In the genomic region with DNA sequence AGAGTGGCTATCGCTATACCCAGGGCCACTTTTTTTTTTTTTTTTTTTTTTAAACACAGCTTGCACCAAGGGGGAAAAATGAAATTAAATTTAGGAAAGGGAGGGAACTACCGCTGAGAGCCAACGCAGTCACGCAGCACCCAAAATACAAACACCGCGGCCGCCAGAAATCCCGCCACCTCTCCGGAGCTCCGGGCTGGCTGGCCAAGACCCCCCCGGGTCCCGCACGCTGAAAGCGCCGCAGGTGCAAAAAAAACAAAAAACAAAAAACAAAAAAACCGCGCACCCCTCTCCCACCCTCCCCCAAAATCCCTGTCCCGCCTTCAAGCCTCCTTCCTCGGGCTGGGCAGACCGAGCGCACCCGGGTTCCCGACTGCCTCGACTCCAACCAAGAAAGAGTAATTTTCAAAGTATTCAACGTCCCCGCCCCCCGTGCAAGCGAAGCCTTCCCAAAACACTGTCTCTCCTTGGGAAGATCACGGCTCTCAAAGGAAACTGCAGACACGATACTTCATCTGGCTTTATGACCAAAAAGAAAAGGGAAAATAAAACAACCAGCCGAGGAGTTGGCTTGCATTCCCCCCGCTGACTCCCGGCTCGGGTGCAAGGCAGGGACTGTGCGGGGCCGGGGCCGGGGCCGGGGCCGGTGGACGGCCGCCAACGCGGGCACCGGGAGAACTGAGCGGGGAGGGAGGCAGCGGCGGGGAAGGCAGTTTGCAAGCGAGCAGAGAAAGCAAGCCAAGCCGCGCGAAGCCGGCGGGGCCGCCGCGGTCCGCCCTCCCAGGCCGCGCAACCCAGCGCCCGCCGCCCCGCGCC, we compare ENCODE assay signal across 8 mouse cellular contexts. TPM values are rescaled to one million over a fixed set of nuclear protein-coding genes. Genes with fewer than 3 reads are reported as not detected.
DNase-seq lines count a peak whose midpoint lies in the region; ATAC-seq and TF ChIP-seq lines count a peak whose summit lies in the region.

No protein-coding gene starts in this region.

- no peak for TF ChIP-seq CTCF in cerebellum, adult 2 months (IDR thresholded peaks at IDR 0.05; ENCODE audit: borderline replicate concordance, insufficient read depth, low read depth, low read length)
- TF ChIP-seq CTCF in spleen, adult 2 months (IDR thresholded peaks at IDR 0.05; ENCODE audit: extremely low read depth, insufficient read depth, insufficient read length, insufficient replicate concordance), result no peak

- peaks cover 3% of the 10 kb centered on the region for H3K27me3 ChIP-seq in megakaryocyte, embryonic 14.5 days (replicated peaks)
- no peaks in the 10 kb centered on the region for H3K27me3 ChIP-seq in cerebellum, adult 2 months (ENCODE audit: control insufficient read depth, insufficient read depth, low read length)
- H3K27me3 ChIP-seq in spleen, adult 2 months (ENCODE audit: control insufficient read depth, insufficient read depth, low read length), result no peaks in the 10 kb centered on the region

- DNase-seq in cerebellum, adult 2 months, result peak; percentile 75 to 76
- DNase-seq in gastrocnemius, postnatal 25 days, result peak; percentile 63
- peak; percentile 52 for DNase-seq in kidney, adult 9 months
- DNase-seq in lung, postnatal 14 days, result peak; percentile 62
- peak in 1 of 2 experiments; percentile 47 for DNase-seq in spleen, adult 2 months (ENCODE audit: low read depth in 1 of 2, low spot score in 2 of 2)
- no peak for DNase-seq in left cerebral cortex, adult 8-10 months (ENCODE audit: low spot score in 2 of 2)

- no peak; the same call in 1 of the 2 replicates for TF ChIP-seq POLR2A in cerebellum, adult 2 months (IDR thresholded peaks at IDR 0.05; ENCODE audit: borderline replicate concordance, insufficient read depth, low read length)
- no peak for TF ChIP-seq POLR2A in spleen, adult 2 months (IDR thresholded peaks at IDR 0.05; ENCODE audit: low read depth, low read length)

- no peak for ATAC-seq in megakaryocyte, adult 5-6 weeks (ENCODE audit: poor library complexity, severe bottlenecking)

- peak overlapping the region; percentile 100 for H3K27ac ChIP-seq in cerebellum, adult 2 months (ENCODE audit: insufficient read depth, low read length)
- H3K27ac ChIP-seq in spleen, adult 2 months (ENCODE audit: insufficient read depth, low read length), result peak overlapping the region; percentile 96

- peak overlapping the region; percentile 92 for H3K4me3 ChIP-seq in megakaryocyte, embryonic 14.5 days (replicated peaks)
- peak overlapping the region; percentile 91 for H3K4me3 ChIP-seq in cerebellum, adult 2 months (replicated peaks; ENCODE audit: insufficient read depth, low read depth, low read length)
- H3K4me3 ChIP-seq in spleen, adult 2 months (ENCODE audit: extremely low read depth, insufficient read depth, insufficient read length), result peak overlapping the region; percentile 94

- under 1% methylated on average over 64 of the region's 64 CpGs for WGBS in cerebellum, adult 2 months
- under 1% methylated on average over 64 of the region's 64 CpGs for WGBS in spleen, adult 2 months

- H3K4me1 ChIP-seq in megakaryocyte, embryonic 14.5 days, result peaks cover 53% of the 10 kb centered on the region
- H3K4me1 ChIP-seq in cerebellum, adult 2 months (ENCODE audit: control insufficient read depth, insufficient read depth, low read length), result peaks cover 5% of the 10 kb centered on the region
- H3K4me1 ChIP-seq in spleen, adult 2 months (ENCODE audit: control insufficient read depth, insufficient read depth, insufficient read length), result peaks cover 3% of the 10 kb centered on the region; the same call in 1 of the 2 replicates

- no peaks in the 10 kb centered on the region for H3K9me3 ChIP-seq in megakaryocyte, embryonic 14.5 days

- H3K36me3 ChIP-seq in megakaryocyte, embryonic 14.5 days (replicated peaks; ENCODE audit: low read length), result no peaks in the 10 kb centered on the region
- H3K36me3 ChIP-seq in spleen, adult 2 months (ENCODE audit: control insufficient read depth, insufficient read depth, low read length), result peaks cover 1% of the 10 kb centered on the region; the same call in 1 of the 2 replicates

RNA-seq across cellular contexts. Expression of a gene that starts 0.7 kb away (rescaled TPM):
- polyA plus RNA-seq in megakaryocyte, embryonic 14.5 days (2012; ENCODE audit: insufficient read depth, low replicate concordance), result not detected in 2 replicates
- not detected in 2 replicates for total RNA-seq in megakaryocyte, adult 5-6 weeks (2015)
- total RNA-seq in megakaryocyte, adult 5-6 weeks (2017), result not detected in 2 replicates
- not detected in 2 replicates for polyA plus RNA-seq in cerebellum, adult 2 months (2012; rRNA removed)
- not detected for total RNA-seq in gastrocnemius, postnatal 25 days (2021)
- polyA plus RNA-seq in spleen, adult 2 months (2012; rRNA removed), result not detected in 2 replicates
- total RNA-seq in left cerebral cortex, adult 8-10 months (2022), result not detected

RNA-seq across cellular contexts. Expression of a gene that starts 1.1 kb away (rescaled TPM):
- polyA plus RNA-seq in megakaryocyte, embryonic 14.5 days (2012; ENCODE audit: insufficient read depth, low replicate concordance), result 1.2 and 3.5 TPM in 2 replicates
- total RNA-seq in megakaryocyte, adult 5-6 weeks (2015), result 31.7 and 35.0 TPM in 2 replicates
- 22.1 and 23.4 TPM in 2 replicates for total RNA-seq in megakaryocyte, adult 5-6 weeks (2017)
- 30.8 and 41.3 TPM in 2 replicates for polyA plus RNA-seq in cerebellum, adult 2 months (2012; rRNA removed)
- total RNA-seq in gastrocnemius, postnatal 25 days (2021), result 10 to 100 TPM; 36.6 to 68.3 TPM
- polyA plus RNA-seq in spleen, adult 2 months (2012; rRNA removed), result 24.1 and 29.3 TPM in 2 replicates
- 10 to 100 TPM; 21.1 to 25.7 (median 24.3) TPM for total RNA-seq in left cerebral cortex, adult 8-10 months (2022)

RNA-seq across cellular contexts. Expression of a gene that starts 55.4 kb away (rescaled TPM):
- polyA plus RNA-seq in megakaryocyte, embryonic 14.5 days (2012; ENCODE audit: insufficient read depth, low replicate concordance), result not detected in 2 replicates
- not detected in 2 replicates for total RNA-seq in megakaryocyte, adult 5-6 weeks (2015)
- total RNA-seq in megakaryocyte, adult 5-6 weeks (2017), result not detected in 2 replicates
- polyA plus RNA-seq in cerebellum, adult 2 months (2012; rRNA removed), result not detected in 2 replicates
- not detected for total RNA-seq in gastrocnemius, postnatal 25 days (2021)
- not detected in 2 replicates for polyA plus RNA-seq in spleen, adult 2 months (2012; rRNA removed)
- under 1 TPM in 2 of 4 experiments, not detected in 2; 0.18 to 0.32 TPM for total RNA-seq in left cerebral cortex, adult 8-10 months (2022)

Comparison
In these comparisons a context has a peak if more than half of its experiments do, and no peak if none do; other contexts are left out.
1. DNase-seq: peak in cerebellum, adult 2 months (2 of 2), gastrocnemius, postnatal 25 days (single experiment), kidney, adult 9 months (single experiment) and lung, postnatal 14 days (single experiment); none in left cerebral cortex, adult 8-10 months (0 of 2).
2. Peak in every context shown above with its lines, with median percentiles within 50 percentile points of each other: H3K4me3 ChIP-seq.